Mouse (Mus musculus) G1E (cell line): ENCODE results near the gene Vegfa.

Source experiments
- CTCF ChIP-seq: IDR thresholded peaks from 2 replicates; pipeline ENCODE4 v1.5.1; 2012; ENCODE audit warnings: low read depth, low read length, inconsistent platforms, mixed read lengths
- GATA1 ChIP-seq: IDR thresholded peaks from 2 replicates; pipeline ENCODE4 v1.6.1; 2012; ENCODE audit warnings: borderline replicate concordance, low read length, inconsistent platforms, mixed read lengths
- GATA2 ChIP-seq: IDR thresholded peaks from 2 replicates; pipeline ENCODE4 v1.6.1; 2012; ENCODE audit warnings: low read depth, low read length, inconsistent platforms, borderline replicate concordance
- TAL1 ChIP-seq: conservative IDR thresholded peaks from 2 replicates; pipeline ENCODE4 v1.6.1; 2012; ENCODE audit warnings: low read depth, low read length, inconsistent platforms, mixed read lengths

DNA sequence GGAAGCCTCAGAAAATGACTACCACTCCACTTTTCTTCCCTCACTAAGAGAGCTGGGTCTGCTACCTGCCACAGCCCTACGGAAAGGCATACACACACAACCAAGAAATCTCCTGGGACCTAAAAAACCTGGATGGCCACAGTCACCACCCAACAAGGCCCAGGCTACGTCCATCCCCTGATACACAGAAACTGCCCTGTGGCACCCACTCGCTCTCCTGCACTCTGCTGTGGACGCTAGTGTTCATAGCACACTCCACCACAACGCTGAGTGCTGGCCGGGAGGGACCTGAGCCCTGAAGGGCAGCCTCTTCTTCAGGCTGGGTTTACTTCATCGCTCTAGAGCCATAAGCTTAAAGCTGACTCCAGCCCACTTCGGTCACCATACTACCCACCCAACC lies 8.6 kb downstream of the Vegfa start:
- TF ChIP-seq CTCF (no peak), GATA1 (no peak), GATA2 (no peak), TAL1 (no peak)
